Mouse (Mus musculus): ENCODE results near the gene Kmt5b. TPM values are rescaled to one million over a fixed set of nuclear protein-coding genes. Genes with fewer than 3 reads are reported as not detected.

Kmt5b gene
- polyA plus RNA-seq, 1 experiment from 2014 or later, result 17.9 TPM

DNA sequence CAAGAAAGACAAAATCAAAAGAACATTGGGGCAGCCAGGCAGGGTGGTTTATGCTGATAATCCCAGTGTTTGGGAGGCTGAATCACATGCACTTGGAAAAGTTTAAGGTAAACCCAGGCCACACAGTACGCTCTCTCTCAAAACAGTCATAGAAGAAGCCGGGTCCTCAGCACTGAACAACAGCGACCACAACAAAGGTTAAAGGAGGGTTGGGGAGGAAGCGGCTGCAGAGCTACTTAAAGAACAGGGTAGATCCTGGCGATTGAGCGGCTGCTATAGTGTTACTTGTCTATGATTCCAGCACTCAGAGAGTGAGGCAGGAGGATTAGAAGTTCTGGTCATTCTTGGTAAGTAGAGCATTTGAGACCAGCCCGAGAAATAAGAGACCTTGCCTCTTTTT lies 38.3 kb downstream of the Kmt5b start:
- Histone ChIP-seq H3K9ac (ENCODE audit: low read depth, low read length) (no peak overlapping the region), H3K9me3 (ENCODE audit: control insufficient read depth, low read length) (no peaks in the 10 kb centered on the region), H3K4me1 (replicated peaks; ENCODE audit: control insufficient read depth, insufficient read depth, low read length) (no peaks in the 10 kb centered on the region), H3K4me2 (no peak overlapping the region), H3K27me3 (replicated peaks; ENCODE audit: control insufficient read depth, insufficient read depth, low read length) (no peaks in the 10 kb centered on the region), H3K36me3 (ENCODE audit: control insufficient read depth, insufficient read depth, low read length) (peaks cover 29% of the 10 kb centered on the region), H3K27ac (ENCODE audit: low read depth, low read length) (no peak overlapping the region), H3K4me3 (ENCODE audit: low read depth, low read length) (no peak overlapping the region)
- DNase-seq (ENCODE audit: low spot score) (no peak), ATAC-seq (replicated peaks; ENCODE audit: low FRiP score) (no peak)
- WGBS, result 91% methylated on average over 7 of the region's 7 CpGs

DNA sequence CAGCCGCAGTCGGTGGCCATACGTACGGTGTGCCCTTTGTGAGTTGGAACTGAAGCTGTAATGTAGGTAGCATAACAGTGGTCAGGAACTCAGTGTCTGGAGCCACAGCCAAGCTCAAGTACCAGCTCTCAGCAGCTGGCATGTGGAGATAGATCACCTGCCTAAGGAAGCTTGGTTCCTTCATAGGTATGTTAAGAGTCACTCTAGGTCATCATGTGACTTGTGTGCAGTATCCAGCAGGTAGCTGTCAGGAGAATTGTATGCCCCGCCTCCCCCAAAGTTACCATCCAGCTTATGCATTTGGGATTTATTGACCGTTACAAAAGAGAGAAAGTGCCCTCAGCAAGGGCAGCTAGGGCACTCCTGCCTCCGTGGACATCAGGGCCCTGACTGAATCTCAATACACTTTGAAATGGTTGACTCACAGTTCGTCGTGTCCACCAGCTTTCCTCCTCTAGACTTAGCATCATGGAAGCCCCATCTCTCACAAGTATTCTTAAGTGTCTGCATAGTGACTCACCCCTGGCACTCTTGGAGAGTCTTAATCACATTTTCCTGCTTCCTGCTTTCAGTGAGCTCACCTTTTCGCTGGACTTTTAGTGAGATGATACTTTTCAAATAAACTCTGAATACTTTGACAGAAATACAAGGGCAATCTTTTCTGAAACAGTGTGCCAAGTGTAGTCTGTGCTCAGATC lies 43.5 kb downstream of the Kmt5b start:
- Histone ChIP-seq H3K9ac (ENCODE audit: low read depth, low read length) (no peak overlapping the region), H3K4me3 (ENCODE audit: low read depth, low read length) (no peak overlapping the region), H3K36me3 (ENCODE audit: control insufficient read depth, insufficient read depth, low read length) (peaks cover 30% of the 10 kb centered on the region), H3K27me3 (replicated peaks; ENCODE audit: control insufficient read depth, insufficient read depth, low read length) (no peaks in the 10 kb centered on the region), H3K4me2 (no peak overlapping the region), H3K4me1 (replicated peaks; ENCODE audit: control insufficient read depth, insufficient read depth, low read length) (no peaks in the 10 kb centered on the region), H3K27ac (ENCODE audit: low read depth, low read length) (no peak overlapping the region), H3K9me3 (ENCODE audit: control insufficient read depth, low read length) (no peaks in the 10 kb centered on the region)
- ATAC-seq (replicated peaks; ENCODE audit: low FRiP score), result no peak
- WGBS, result 87% methylated on average over 10 of the region's 10 CpGs
- no peak for DNase-seq (ENCODE audit: low spot score)

DNA sequence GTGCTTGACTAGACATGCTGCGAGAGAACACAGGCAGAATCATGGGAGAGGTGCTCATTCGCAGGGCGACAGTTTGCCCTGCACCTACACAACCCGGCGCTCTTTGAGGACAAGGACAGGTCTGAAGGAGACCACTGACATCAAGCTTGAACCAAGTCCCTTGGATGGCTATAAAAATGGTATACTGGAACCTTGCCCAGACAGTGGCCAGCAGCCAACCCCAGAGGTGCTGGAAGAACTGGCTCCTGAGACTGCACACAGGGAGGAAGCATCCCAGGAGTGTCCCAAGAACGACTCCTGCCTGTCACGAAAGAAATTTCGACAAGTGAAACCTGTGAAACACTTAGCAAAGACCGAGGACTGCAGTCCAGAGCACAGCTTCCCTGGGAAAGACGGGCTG lies 47.2 kb downstream of the Kmt5b start:
- peaks cover 21% of the 10 kb centered on the region; the same call in 1 of the 2 replicates for H3K36me3 ChIP-seq (ENCODE audit: control insufficient read depth, insufficient read depth, low read length)
- H3K9me3 ChIP-seq (ENCODE audit: control insufficient read depth, low read length), result no peaks in the 10 kb centered on the region
- 94% methylated on average over 10 of the region's 10 CpGs for WGBS
- no peak overlapping the region for H3K9ac ChIP-seq (ENCODE audit: low read depth, low read length)
- no peak overlapping the region for H3K27ac ChIP-seq (ENCODE audit: low read depth, low read length)
- DNase-seq (ENCODE audit: low spot score) (no peak), ATAC-seq (replicated peaks; ENCODE audit: low FRiP score) (no peak)
- no peaks in the 10 kb centered on the region for H3K27me3 ChIP-seq (replicated peaks; ENCODE audit: control insufficient read depth, insufficient read depth, low read length)
- H3K4me3 ChIP-seq (ENCODE audit: low read depth, low read length), result no peak overlapping the region
- H3K4me2 ChIP-seq, result no peak overlapping the region
- H3K4me1 ChIP-seq (replicated peaks; ENCODE audit: control insufficient read depth, insufficient read depth, low read length), result no peaks in the 10 kb centered on the region; the same call in 1 of the 2 replicates

DNA sequence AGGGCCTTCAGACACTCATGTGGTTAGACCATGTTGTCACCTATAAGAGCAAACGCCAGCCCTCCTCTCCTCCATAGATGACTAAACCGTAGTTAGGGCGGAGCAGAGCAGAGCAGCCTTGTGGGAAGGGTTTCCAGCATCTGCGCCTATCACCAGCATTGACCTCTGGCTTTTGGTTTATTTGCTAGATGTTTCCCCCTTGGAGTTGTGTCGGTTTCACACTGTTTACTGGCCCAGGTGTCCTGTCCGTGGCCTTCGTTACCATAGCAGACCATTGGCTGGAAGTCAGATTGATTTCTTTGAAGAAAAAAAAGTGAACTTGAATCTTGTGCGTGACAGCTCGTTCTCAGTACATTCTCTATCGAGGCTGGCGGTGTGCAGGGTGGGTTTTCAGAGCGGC lies 48.6 kb downstream of the Kmt5b start:
- ATAC-seq (replicated peaks; ENCODE audit: low FRiP score) (no peak), DNase-seq (ENCODE audit: low spot score) (no peak)
- Histone ChIP-seq H3K9ac (ENCODE audit: low read depth, low read length) (no peak overlapping the region), H3K27me3 (replicated peaks; ENCODE audit: control insufficient read depth, insufficient read depth, low read length) (no peaks in the 10 kb centered on the region), H3K4me1 (replicated peaks; ENCODE audit: control insufficient read depth, insufficient read depth, low read length) (peaks cover 3% of the 10 kb centered on the region; the same call in 1 of the 2 replicates), H3K36me3 (ENCODE audit: control insufficient read depth, insufficient read depth, low read length) (peaks cover 14% of the 10 kb centered on the region; the same call in 1 of the 2 replicates), H3K27ac (ENCODE audit: low read depth, low read length) (no peak overlapping the region), H3K4me2 (no peak overlapping the region), H3K9me3 (ENCODE audit: control insufficient read depth, low read length) (no peaks in the 10 kb centered on the region), H3K4me3 (ENCODE audit: low read depth, low read length) (no peak overlapping the region)
- WGBS, result 82% methylated on average over 12 of the region's 12 CpGs

DNA sequence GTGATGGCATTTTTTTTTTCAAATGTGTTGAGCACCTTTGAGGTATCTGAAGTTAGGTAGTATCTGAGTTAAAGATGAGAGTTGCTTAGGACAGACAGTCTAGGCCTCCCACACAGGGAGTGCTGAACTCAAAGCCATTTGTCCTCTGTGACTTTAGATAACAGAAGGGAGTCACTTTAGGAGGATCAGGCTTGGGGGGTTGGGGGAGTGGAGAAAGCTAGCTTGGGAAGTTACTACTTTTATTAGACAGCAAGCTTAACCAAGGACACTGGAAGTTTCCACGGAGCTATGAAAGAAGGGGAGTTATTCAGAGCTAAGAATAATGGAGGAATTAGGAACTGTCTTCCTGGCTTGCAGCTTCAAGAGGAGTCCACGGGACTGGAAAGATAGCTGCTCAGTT lies 51.9 kb downstream of the Kmt5b start:
- Histone ChIP-seq H3K4me1 (replicated peaks; ENCODE audit: control insufficient read depth, insufficient read depth, low read length) (peaks cover 5% of the 10 kb centered on the region; the same call in 1 of the 2 replicates), H3K9ac (ENCODE audit: low read depth, low read length) (no peak overlapping the region), H3K4me3 (ENCODE audit: low read depth, low read length) (no peak overlapping the region), H3K4me2 (no peak overlapping the region), H3K9me3 (ENCODE audit: control insufficient read depth, low read length) (no peaks in the 10 kb centered on the region), H3K36me3 (ENCODE audit: control insufficient read depth, insufficient read depth, low read length) (peaks cover 11% of the 10 kb centered on the region; the same call in 1 of the 2 replicates), H3K27me3 (replicated peaks; ENCODE audit: control insufficient read depth, insufficient read depth, low read length) (no peaks in the 10 kb centered on the region), H3K27ac (ENCODE audit: low read depth, low read length) (no peak overlapping the region)
- ATAC-seq (replicated peaks; ENCODE audit: low FRiP score) (no peak), DNase-seq (ENCODE audit: low spot score) (no peak)
- 57% methylated on average over 2 of the region's 2 CpGs for WGBS

DNA sequence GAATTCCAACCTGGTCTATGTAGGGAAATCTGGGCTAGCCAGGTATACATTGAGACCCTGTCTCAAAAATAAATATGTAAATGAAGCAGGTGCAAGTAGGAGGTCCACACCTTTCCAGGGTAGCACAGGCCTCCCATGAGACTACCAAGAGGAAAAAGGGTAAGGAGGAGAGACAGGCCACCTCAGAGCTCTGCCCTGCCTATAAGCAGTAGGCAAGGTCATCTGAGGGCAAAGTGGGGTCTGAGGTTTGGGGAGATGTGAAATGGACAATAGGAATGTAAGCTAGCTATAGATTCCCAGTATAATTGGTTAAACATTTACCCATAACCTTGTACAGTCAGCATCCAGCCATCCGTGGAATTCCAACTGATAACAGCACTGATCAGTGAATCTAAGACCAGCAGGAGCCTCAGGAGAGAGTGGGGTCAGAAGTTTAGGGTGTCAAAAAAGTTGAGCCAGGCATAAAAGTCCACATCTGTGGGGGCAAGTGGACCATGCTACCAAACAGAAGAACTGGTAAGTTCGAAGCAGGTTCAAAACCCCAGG lies 52.8 kb downstream of the Kmt5b start:
- ATAC-seq (replicated peaks; ENCODE audit: low FRiP score) (no peak), DNase-seq (ENCODE audit: low spot score) (no peak)
- 69% methylated on average over 2 of the region's 2 CpGs for WGBS
- H3K4me1 ChIP-seq (replicated peaks; ENCODE audit: control insufficient read depth, insufficient read depth, low read length), result peaks cover 5% of the 10 kb centered on the region; the same call in 1 of the 2 replicates
- no peaks in the 10 kb centered on the region for H3K9me3 ChIP-seq (ENCODE audit: control insufficient read depth, low read length)
- no peaks in the 10 kb centered on the region for H3K27me3 ChIP-seq (replicated peaks; ENCODE audit: control insufficient read depth, insufficient read depth, low read length)
- H3K27ac ChIP-seq (ENCODE audit: low read depth, low read length), result no peak overlapping the region
- H3K36me3 ChIP-seq (ENCODE audit: control insufficient read depth, insufficient read depth, low read length), result peaks cover 5% of the 10 kb centered on the region; the same call in 1 of the 2 replicates
- H3K9ac ChIP-seq (ENCODE audit: low read depth, low read length), result no peak overlapping the region
- H3K4me2 ChIP-seq, result no peak overlapping the region
- no peak overlapping the region for H3K4me3 ChIP-seq (ENCODE audit: low read depth, low read length)

DNA sequence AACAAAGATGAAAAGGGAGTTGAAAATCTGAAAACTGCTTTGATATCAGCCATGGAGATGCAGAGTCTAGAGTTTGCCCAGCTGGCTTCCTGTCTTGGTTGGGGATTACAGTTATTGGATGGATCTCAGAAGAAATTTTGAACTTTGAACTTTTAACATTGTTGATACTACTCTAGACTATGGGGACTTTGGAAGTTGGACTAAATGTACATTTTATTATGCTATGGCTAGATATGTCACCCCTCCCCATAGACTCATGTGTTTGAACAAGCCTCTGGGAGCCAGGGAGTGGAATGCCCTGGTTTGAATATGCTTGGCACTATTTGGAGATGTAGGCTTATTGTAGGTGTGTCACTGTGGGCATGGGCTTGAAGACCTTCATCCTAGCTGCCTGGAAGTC lies 57.8 kb downstream of the Kmt5b start:
- Histone ChIP-seq H3K27me3 (replicated peaks; ENCODE audit: control insufficient read depth, insufficient read depth, low read length) (no peaks in the 10 kb centered on the region), H3K4me3 (ENCODE audit: low read depth, low read length) (no peak overlapping the region), H3K27ac (ENCODE audit: low read depth, low read length) (no peak overlapping the region), H3K9me3 (ENCODE audit: control insufficient read depth, low read length) (no peaks in the 10 kb centered on the region), H3K4me1 (replicated peaks; ENCODE audit: control insufficient read depth, insufficient read depth, low read length) (0 out of 2 replicates have a peak, but pooled peaks cover 5% of the 10 kb centered on the region), H3K4me2 (no peak overlapping the region), H3K9ac (ENCODE audit: low read depth, low read length) (no peak overlapping the region), H3K36me3 (ENCODE audit: control insufficient read depth, insufficient read depth, low read length) (no peaks in the 10 kb centered on the region)
- DNase-seq (ENCODE audit: low spot score), result no peak
- ATAC-seq (replicated peaks; ENCODE audit: low FRiP score), result no peak

DNA sequence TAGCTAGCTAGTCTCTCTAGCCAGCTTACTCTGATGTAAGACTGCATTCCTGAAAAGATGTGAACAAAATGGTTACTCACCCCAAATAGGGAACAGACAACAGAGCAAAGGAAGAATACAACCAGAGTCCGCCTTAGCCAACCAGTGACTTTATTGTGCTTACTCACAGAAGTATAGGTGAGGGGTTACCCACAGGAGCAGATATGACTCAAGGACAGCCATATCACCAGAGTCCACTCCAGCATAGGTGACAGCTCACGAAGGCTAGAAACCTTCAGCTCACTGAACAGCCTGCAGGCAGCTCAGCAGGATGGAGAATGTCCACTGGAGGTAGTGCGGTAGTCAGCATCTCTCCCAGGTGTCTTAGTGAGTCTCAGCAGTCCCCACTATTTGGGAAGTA lies 62.6 kb downstream of the Kmt5b start:
- no peaks in the 10 kb centered on the region for H3K9me3 ChIP-seq (ENCODE audit: control insufficient read depth, low read length)
- DNase-seq (ENCODE audit: low spot score), result no peak
- H3K27me3 ChIP-seq (replicated peaks; ENCODE audit: control insufficient read depth, insufficient read depth, low read length), result no peaks in the 10 kb centered on the region
- H3K9ac ChIP-seq (ENCODE audit: low read depth, low read length), result no peak overlapping the region
- no peaks in the 10 kb centered on the region for H3K36me3 ChIP-seq (ENCODE audit: control insufficient read depth, insufficient read depth, low read length)
- peaks cover 11% of the 10 kb centered on the region for H3K4me1 ChIP-seq (replicated peaks; ENCODE audit: control insufficient read depth, insufficient read depth, low read length)
- no peak for ATAC-seq (replicated peaks; ENCODE audit: low FRiP score)
- no peak overlapping the region for H3K4me3 ChIP-seq (ENCODE audit: low read depth, low read length)
- no peak overlapping the region for H3K4me2 ChIP-seq
- 79% methylated on average over 3 of the region's 3 CpGs for WGBS
- H3K27ac ChIP-seq (ENCODE audit: low read depth, low read length), result no peak overlapping the region

DNA sequence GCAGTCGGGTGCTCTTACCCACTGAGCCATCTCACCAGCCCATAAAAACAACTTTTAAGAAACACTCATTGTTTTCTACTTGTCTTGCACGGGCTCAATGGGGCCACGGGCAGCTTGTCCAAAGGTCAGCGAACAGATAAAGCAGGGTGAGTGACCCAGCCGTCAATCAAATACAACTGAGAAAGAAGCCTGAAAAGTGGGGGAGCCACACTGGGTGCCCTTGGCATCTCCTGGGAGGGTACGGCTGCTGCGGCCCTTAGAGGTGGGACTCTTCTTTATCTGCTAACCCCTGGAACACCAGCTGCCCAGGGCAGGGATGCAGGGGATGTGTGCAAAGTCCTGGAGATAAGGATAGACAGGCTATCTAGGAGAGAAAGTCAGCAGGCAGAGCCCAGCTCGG lies 64.5 kb downstream of the Kmt5b start:
- Histone ChIP-seq H3K9ac (ENCODE audit: low read depth, low read length) (no peak overlapping the region), H3K4me1 (replicated peaks; ENCODE audit: control insufficient read depth, insufficient read depth, low read length) (peaks cover 11% of the 10 kb centered on the region), H3K27me3 (replicated peaks; ENCODE audit: control insufficient read depth, insufficient read depth, low read length) (no peaks in the 10 kb centered on the region), H3K9me3 (ENCODE audit: control insufficient read depth, low read length) (no peaks in the 10 kb centered on the region), H3K36me3 (ENCODE audit: control insufficient read depth, insufficient read depth, low read length) (no peaks in the 10 kb centered on the region), H3K27ac (ENCODE audit: low read depth, low read length) (peak overlapping the region; percentile 45), H3K4me2 (no peak overlapping the region), H3K4me3 (ENCODE audit: low read depth, low read length) (no peak overlapping the region)
- peak; percentile 90 for ATAC-seq (replicated peaks; ENCODE audit: low FRiP score)
- peak; percentile 43 for DNase-seq (ENCODE audit: low spot score)
- 44% methylated on average over 8 of the region's 8 CpGs for WGBS

All from liver, embryonic 11.5 days (tissue).